Mouse (Mus musculus) CD4-positive, CD25-positive, alpha-beta regulatory T cell, adult 9 weeks (primary cell): ENCODE results near the gene Nr5a1. TPM values are rescaled to one million over a fixed set of nuclear protein-coding genes. Genes with fewer than 3 reads are reported as not detected.

ENCODE experiments used
- polyA plus RNA-seq: library from polyadenylated mRNA; unstranded; fragments of 100-300 nt; shearing (Covaris generic); gene quantifications from one replicate; pipeline ENCODE4 v1.2.1, GENCODE M21; 2017

The Nr5a1 gene
- polyA plus RNA-seq = not detected

GRCm38 (mm10) chr2:38714324-38714723 is at the start of gene Nr5a1:
TSS of gene Nr5a1 (minus strand) at chr2:38714542.

GRCm38 (mm10) chr2:38643625-38644427 is 70.5 kb downstream of the Nr5a1 start, which contains the start of gene Psmb7:
TSS of gene Psmb7 (minus strand) at chr2:38644087.

Other genes starting within 250 kb of the Nr5a1 start
- 1.7 TPM for gene Nek6, start 202.9 kb downstream of the Nr5a1 start, polyA plus RNA-seq
- gene Psmb7, start 70.5 kb downstream of the Nr5a1 start, polyA plus RNA-seq = 122 TPM
- 0.69 TPM for gene Nr6a1, start 213.1 kb upstream of the Nr5a1 start, polyA plus RNA-seq
- gene Olfml2a, start 217.4 kb upstream of the Nr5a1 start, polyA plus RNA-seq = not detected